Mouse (Mus musculus): ENCODE data around the gene Med23. TPM values are rescaled to one million over a fixed set of nuclear protein-coding genes. Genes with fewer than 3 reads are reported as not detected.

Gene Med23
- polyA plus RNA-seq, 1 experiment from 2014 or later = 7.4 TPM

GRCm38 (mm10) chr10:24834634-24835371 is 35.0 kb upstream of the Med23 start:
- no peak for ATAC-seq
- WGBS = 17% methylated on average over 4 of the region's 4 CpGs
- no peak for DNase-seq (ENCODE audit: low spot score)

GRCm38 (mm10) chr10:24835702-24836342 is 34.0 kb upstream of the Med23 start:
- Histone ChIP-seq H3K9ac (replicated peaks; ENCODE audit: low read depth) (no peak overlapping the region), H3K4me2 (replicated peaks; ENCODE audit: low read depth, low read length) (peak overlapping the region; percentile 32), H3K4me3 (ENCODE audit: low read depth, low read length) (peak overlapping the region; percentile 6; the same call in 1 of the 2 replicates), H3K27me3 (replicated peaks; ENCODE audit: insufficient read depth, low read length) (no peaks in the 10 kb centered on the region), H3K4me1 (ENCODE audit: insufficient read depth, low read depth, low read length) (no peaks in the 10 kb centered on the region), H3K36me3 (ENCODE audit: insufficient read depth, low read length) (no peaks in the 10 kb centered on the region), H3K27ac (ENCODE audit: low read length) (no peak overlapping the region), H3K9me3 (ENCODE audit: low read length) (no peaks in the 10 kb centered on the region)
- DNase-seq (ENCODE audit: low spot score) (peak; percentile 48), ATAC-seq (peak; percentile 54)
- WGBS = 8% methylated on average over 12 of the region's 12 CpGs
- TF ChIP-seq EP300 (IDR thresholded peaks at IDR 0.05) (no peak), CTCF (IDR thresholded peaks at IDR 0.05) (no peak)

More at GRCm38 (mm10) chr10:24834634-24835371, 35.0 kb upstream of the Med23 start:
- Histone ChIP-seq H3K4me1 (ENCODE audit: insufficient read depth, low read depth, low read length) (no peaks in the 10 kb centered on the region), H3K9me3 (ENCODE audit: low read length) (no peaks in the 10 kb centered on the region), H3K27ac (ENCODE audit: low read length) (no peak overlapping the region), H3K36me3 (ENCODE audit: insufficient read depth, low read length) (no peaks in the 10 kb centered on the region), H3K27me3 (replicated peaks; ENCODE audit: insufficient read depth, low read length) (no peaks in the 10 kb centered on the region), H3K4me3 (ENCODE audit: low read depth, low read length) (no peak overlapping the region), H3K9ac (replicated peaks; ENCODE audit: low read depth) (no peak overlapping the region), H3K4me2 (replicated peaks; ENCODE audit: low read depth, low read length) (peak overlapping the region; percentile 32)
- TF ChIP-seq CTCF (IDR thresholded peaks at IDR 0.05) (no peak), EP300 (IDR thresholded peaks at IDR 0.05) (no peak)

GRCm38 (mm10) chr10:24836366-24837038 is 33.3 kb upstream of the Med23 start:
- Histone ChIP-seq H3K9ac (replicated peaks; ENCODE audit: low read depth) (no peak overlapping the region), H3K4me3 (ENCODE audit: low read depth, low read length) (no peak overlapping the region), H3K4me1 (ENCODE audit: insufficient read depth, low read depth, low read length) (no peaks in the 10 kb centered on the region), H3K4me2 (replicated peaks; ENCODE audit: low read depth, low read length) (peak overlapping the region; percentile 32; the same call in 1 of the 2 replicates), H3K36me3 (ENCODE audit: insufficient read depth, low read length) (no peaks in the 10 kb centered on the region), H3K27me3 (replicated peaks; ENCODE audit: insufficient read depth, low read length) (no peaks in the 10 kb centered on the region), H3K27ac (ENCODE audit: low read length) (no peak overlapping the region), H3K9me3 (ENCODE audit: low read length) (no peaks in the 10 kb centered on the region)
- TF ChIP-seq EP300 (IDR thresholded peaks at IDR 0.05) (no peak), CTCF (IDR thresholded peaks at IDR 0.05) (no peak)
- peak; percentile 28 for ATAC-seq
- WGBS = 34% methylated on average over 4 of the region's 4 CpGs
- no peak for DNase-seq (ENCODE audit: low spot score)

GRCm38 (mm10) chr10:24840795-24841194 is 29.0 kb upstream of the Med23 start:
- H3K4me1 ChIP-seq (ENCODE audit: insufficient read depth, low read depth, low read length) = no peaks in the 10 kb centered on the region
- H3K27me3 ChIP-seq (replicated peaks; ENCODE audit: insufficient read depth, low read length) = no peaks in the 10 kb centered on the region
- DNase-seq (ENCODE audit: low spot score) = no peak
- H3K9me3 ChIP-seq (ENCODE audit: low read length) = no peaks in the 10 kb centered on the region
- 93% methylated on average over 4 of the region's 4 CpGs for WGBS
- ATAC-seq = no peak
- no peak overlapping the region for H3K4me3 ChIP-seq (ENCODE audit: low read depth, low read length)
- no peaks in the 10 kb centered on the region for H3K36me3 ChIP-seq (ENCODE audit: insufficient read depth, low read length)
- TF ChIP-seq EP300 (IDR thresholded peaks at IDR 0.05) = no peak
- TF ChIP-seq CTCF (IDR thresholded peaks at IDR 0.05) = no peak
- H3K9ac ChIP-seq (replicated peaks; ENCODE audit: low read depth) = no peak overlapping the region
- no peak overlapping the region for H3K4me2 ChIP-seq (replicated peaks; ENCODE audit: low read depth, low read length)
- no peak overlapping the region for H3K27ac ChIP-seq (ENCODE audit: low read length)

- TF ChIP-seq CTCF (IDR thresholded peaks at IDR 0.05) = no peak
- no peak for TF ChIP-seq EP300 (IDR thresholded peaks at IDR 0.05)
- WGBS = 10% methylated on average over 2 of the region's 2 CpGs
- Histone ChIP-seq H3K4me3 (ENCODE audit: low read depth, low read length) (no peak overlapping the region), H3K9me3 (ENCODE audit: low read length) (no peaks in the 10 kb centered on the region), H3K27me3 (replicated peaks; ENCODE audit: insufficient read depth, low read length) (no peaks in the 10 kb centered on the region), H3K36me3 (ENCODE audit: insufficient read depth, low read length) (no peaks in the 10 kb centered on the region), H3K9ac (replicated peaks; ENCODE audit: low read depth) (no peak overlapping the region), H3K4me1 (ENCODE audit: insufficient read depth, low read depth, low read length) (no peaks in the 10 kb centered on the region), H3K4me2 (replicated peaks; ENCODE audit: low read depth, low read length) (no peak overlapping the region), H3K27ac (ENCODE audit: low read length) (no peak overlapping the region)
- DNase-seq (ENCODE audit: low spot score) (no peak), ATAC-seq (no peak)
Observed at GRCm38 (mm10) chr10:24841998-24842397, 27.8 kb upstream of the Med23 start.

- no peaks in the 10 kb centered on the region for H3K27me3 ChIP-seq (replicated peaks; ENCODE audit: insufficient read depth, low read length)
- 100% methylated on average over 1 of the region's 1 CpGs for WGBS
- H3K27ac ChIP-seq (ENCODE audit: low read length) = no peak within 1 kb of the TSS
- no peak for DNase-seq (ENCODE audit: low spot score)
- no peaks in the 10 kb centered on the region for H3K36me3 ChIP-seq (ENCODE audit: insufficient read depth, low read length)
- H3K9ac ChIP-seq (replicated peaks; ENCODE audit: low read depth) = no peak within 1 kb of the TSS
- no peak for ATAC-seq
- TF ChIP-seq EP300 (IDR thresholded peaks at IDR 0.05) (no peak), CTCF (IDR thresholded peaks at IDR 0.05) (no peak)
- H3K9me3 ChIP-seq (ENCODE audit: low read length) = no peaks in the 10 kb centered on the region
- no peaks in the 10 kb centered on the region for H3K4me1 ChIP-seq (ENCODE audit: insufficient read depth, low read depth, low read length)
- H3K4me2 ChIP-seq (replicated peaks; ENCODE audit: low read depth, low read length) = no peak within 1 kb of the TSS
- H3K4me3 ChIP-seq (ENCODE audit: low read depth, low read length) = no peak within 1 kb of the TSS
Observed at GRCm38 (mm10) chr10:24842676-24843075, 27.1 kb upstream of the Med23 start, which contains the start of gene Enpp3. Gene Enpp3 (minus strand): TSS chr10:24842823.

All from lung, postnatal 0 days (tissue).